Mouse (Mus musculus) lung, postnatal 25 days (tissue): Measurements from ENCODE around the gene Ahcyl1.

Experiments used
- DNase-seq: peaks from one replicate; pipeline ENCODE4 v3.0.0; 2022; ENCODE audit warnings: low spot score

The Ahcyl1 gene

GRCm38 (mm10) chr3:107703675-107704370 lies 7.5 kb upstream of the Ahcyl1 start:
- DNase-seq, result peak; percentile 26

DNA sequence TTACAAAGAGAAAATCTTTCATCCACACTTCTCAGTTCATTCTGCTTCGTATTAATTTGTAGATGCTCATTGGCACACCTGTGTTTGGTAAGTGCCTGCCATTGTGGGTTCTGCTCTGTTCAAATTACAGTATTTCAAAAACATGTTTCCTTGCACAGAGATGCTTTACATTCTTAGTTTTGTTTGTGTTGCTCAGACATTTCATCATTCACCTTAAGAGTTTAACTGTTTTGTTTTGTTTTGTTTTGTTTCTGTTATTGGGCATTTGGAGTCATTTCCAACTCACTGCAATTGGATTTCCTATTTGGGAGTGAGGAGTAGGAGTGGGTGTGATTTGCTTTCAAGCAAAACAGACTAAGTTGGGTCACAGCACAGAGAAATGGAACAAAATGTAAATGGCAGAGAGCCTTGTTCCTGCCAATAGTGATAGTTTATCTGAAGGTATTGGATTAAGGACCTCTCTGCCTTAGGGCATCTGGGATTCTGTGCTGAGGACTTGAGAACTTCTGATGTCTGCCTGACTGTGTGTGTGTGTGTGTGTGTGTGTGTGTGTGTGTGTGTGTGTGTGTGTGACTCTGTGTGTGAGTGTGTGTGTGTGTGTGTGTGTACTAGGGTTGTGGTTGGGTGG lies 5.5 kb upstream of the Ahcyl1 start:
- no peak for DNase-seq

- no peak for DNase-seq
Measured at GRCm38 (mm10) chr3:107700625-107701024, 4.3 kb upstream of the Ahcyl1 start.

DNA sequence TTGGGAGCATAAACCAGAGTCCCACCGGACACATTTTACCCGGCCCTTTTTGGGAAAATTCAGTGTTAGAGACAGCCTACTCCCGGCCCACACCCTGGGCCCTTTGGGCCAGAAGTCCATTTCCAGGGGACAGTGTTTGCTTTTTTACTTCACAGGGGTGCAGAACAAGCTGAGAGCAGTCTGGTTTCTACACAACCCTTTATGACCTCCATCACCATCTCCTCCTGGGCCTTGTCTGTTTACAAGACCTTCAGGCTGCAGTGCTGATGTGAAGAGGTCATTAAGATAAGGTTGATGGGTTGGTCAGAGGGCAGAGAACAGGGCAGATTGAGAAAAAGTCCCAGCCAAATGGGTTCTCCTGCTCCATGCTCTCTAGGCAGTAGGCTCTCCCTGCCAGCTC lies 550 bp upstream of the Ahcyl1 start:
- no peak for DNase-seq

DNA sequence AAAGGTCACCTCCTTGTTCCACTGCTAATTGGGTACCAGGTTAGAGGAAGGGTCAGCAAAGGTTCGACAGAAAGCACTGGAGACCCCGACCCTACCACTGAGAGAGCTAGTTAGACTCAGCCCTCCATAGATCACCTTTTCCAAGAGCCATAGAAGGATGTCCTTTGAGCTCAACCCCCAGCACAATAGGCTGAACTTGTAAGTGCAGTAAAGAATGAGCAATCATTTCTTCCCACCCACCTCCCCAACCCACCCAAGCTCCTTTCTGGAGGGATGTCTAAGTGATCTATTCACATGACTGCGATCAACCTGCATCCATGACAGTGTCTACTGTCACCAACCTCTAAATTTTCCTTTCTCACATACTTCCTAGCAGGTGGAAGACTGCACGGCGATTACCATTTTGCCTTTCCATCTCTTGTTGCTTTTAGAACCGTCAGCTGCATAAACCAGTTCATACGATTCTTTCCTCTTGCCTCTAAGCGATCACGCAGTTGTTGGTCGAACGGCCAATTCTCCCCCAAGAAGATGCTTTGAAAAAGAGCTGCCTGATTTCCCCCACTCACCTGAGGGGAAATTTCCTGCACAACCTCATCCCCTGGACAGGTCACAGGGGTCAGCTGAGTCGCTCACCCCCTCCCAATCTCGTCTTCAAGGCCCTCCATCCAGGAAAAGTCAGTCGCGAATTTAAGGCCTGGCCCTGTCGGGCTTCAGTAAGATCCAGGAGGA lies 977 bp downstream of the Ahcyl1 start:
- DNase-seq, result peak; percentile 7

DNA sequence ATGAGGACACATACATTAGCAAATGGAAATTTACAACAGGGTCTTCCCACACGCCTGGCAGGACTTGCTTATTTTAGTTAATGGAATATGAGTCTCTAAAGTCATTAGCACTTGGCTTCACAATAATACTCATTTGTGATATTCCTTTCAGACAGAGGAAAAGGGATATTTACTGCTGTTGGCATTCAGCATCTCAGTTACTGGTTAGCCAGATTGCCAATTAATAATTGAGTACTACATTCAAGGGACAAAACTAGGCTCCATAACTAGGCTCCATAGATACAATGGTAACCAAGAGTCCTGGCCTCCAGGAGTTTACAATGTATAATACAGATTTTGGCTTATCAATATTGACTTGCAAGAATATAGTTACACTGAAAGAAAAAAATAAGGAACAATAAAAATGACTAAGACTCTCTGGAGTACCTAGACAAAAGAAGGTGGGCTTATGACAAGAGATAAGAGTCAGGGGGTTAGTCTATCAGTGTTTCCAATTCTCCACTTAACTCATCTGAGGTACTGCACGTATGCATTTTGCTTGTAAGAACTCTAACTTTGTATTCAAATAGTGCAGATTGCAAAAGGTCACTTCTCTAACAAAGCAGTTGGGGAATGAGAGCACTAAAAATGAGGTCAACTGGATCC lies 2.0 kb downstream of the Ahcyl1 start:
- no peak for DNase-seq

GRCm38 (mm10) chr3:107690366-107690765 lies 6.0 kb downstream of the Ahcyl1 start:
- peak; percentile 7 for DNase-seq

DNA sequence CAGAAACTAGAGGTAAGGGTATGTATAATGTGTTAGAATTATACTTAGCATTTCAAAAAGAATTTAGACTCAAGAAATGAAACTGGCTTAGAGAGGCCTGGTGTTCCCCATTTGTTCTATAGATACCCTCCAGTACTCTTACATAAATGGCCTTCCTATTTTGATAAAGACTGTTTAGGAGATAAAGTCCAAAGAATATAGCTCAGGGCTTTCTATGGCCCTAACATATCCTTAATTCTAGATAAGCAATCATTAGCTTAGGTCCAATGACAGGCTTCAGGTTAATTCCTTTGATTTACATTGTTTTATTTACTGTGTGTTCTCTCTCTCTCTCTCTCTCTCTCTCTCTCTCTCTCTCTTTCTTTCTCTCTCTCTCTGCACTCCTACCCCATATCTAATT lies 7.1 kb downstream of the Ahcyl1 start:
- DNase-seq, result no peak

- DNase-seq, result no peak
Measured at GRCm38 (mm10) chr3:107688236-107688635, 8.1 kb downstream of the Ahcyl1 start.

DNA sequence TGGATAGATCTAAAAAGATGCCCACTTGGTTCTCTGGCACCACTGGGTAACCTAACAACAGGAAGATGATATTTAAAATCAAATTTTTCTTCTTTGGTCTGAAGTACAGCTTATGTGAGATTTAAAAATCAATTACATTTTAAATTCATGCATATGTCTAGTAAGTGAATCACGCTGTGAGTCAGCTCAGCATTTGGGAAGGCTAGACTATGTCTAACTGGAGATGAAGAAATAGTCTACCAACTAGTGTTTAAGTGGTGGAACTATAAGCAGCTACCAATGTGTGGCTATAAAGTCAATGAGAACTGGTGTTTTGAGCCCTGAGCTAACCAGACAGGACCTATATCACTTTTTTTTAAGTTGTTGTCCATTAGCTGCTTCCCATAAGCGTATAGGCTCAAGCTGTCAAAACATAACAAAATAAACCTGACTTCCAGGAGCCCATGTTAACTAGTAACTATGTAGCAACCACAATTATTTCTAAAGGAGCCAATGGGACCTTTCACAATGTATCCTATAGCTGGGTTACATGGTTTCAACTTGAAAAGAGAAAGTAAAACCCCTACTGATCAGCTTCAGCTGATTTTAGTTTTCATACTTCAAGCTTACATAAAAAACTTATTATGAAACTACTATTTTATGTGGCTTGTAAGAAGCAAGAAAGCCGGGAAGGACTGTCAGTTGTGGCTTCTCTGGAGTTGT lies 9.9 kb downstream of the Ahcyl1 start:
- no peak for DNase-seq

- DNase-seq, result no peak
Measured at GRCm38 (mm10) chr3:107685652-107686051, 10.7 kb downstream of the Ahcyl1 start.

DNA sequence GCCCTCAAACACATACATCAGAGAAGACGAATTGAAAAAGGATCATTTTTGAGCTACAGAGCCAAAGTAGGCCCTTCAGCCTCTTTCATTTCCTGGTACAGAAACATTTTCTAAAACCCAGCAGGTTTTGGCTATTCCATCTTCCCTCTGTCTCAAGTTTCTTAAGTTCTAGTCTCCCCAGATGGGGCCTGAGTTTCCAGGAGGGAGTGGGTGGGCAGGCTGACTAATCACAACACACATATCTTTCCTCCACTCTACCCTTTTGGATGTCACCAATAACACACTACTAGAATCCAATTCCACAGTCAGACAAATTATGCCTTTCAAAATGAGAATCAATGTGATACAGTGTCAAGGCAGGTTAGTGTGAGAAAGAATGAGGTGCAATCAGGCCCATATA lies 12.8 kb downstream of the Ahcyl1 start:
- DNase-seq, result no peak

GRCm38 (mm10) chr3:107680790-107681576 lies 15.4 kb downstream of the Ahcyl1 start:
- peak; percentile 31 for DNase-seq

GRCm38 (mm10) chr3:107671509-107671908 lies 24.9 kb downstream of the Ahcyl1 start:
- DNase-seq, result no peak

DNA sequence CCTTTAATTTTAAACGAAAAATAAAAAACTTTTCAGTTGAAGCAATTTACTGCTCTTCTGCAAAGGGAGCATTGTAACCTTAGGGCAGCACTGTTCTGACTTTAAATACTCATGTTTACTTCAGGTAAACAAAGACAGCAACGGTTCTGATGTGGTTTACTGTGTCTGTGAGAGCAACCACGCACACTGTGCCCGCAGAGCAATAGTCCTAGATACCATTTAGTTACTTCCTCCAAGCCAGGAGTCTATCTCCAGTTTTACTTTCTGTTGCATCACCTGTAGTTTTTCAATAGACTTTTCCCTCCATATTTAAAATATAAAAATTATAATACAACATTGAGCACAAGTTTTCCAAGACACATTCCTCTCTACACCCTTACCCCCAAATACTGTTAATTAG lies 25.9 kb downstream of the Ahcyl1 start:
- no peak for DNase-seq

GRCm38 (mm10) chr3:107668786-107669185 lies 27.6 kb downstream of the Ahcyl1 start:
- no peak for DNase-seq

GRCm38 (mm10) chr3:107667426-107667825 lies 28.9 kb downstream of the Ahcyl1 start:
- no peak for DNase-seq

DNA sequence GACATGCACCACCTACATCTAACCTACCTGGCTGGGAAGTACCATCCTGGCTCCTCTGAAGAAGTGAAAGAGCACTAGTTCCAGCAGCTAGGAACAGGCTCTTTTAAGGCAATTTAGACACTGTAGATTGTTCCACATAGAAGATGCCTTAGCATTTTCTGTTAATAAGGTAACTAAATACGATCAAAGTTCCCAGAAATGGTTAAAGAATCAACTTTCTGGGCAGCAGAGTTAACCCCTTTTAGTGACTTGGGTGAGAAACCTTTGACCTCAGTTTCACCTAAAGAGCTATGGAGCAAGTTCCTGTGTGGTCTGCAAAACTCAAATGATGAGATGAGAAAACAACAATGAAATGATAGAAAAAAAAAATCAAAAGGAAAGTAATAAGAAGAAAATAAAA lies 31.7 kb downstream of the Ahcyl1 start:
- DNase-seq, result no peak

GRCm38 (mm10) chr3:107659000-107659399 lies 37.4 kb downstream of the Ahcyl1 start:
- DNase-seq, result no peak

- no peak for DNase-seq
Measured at GRCm38 (mm10) chr3:107656888-107657287, 39.5 kb downstream of the Ahcyl1 start.

DNA sequence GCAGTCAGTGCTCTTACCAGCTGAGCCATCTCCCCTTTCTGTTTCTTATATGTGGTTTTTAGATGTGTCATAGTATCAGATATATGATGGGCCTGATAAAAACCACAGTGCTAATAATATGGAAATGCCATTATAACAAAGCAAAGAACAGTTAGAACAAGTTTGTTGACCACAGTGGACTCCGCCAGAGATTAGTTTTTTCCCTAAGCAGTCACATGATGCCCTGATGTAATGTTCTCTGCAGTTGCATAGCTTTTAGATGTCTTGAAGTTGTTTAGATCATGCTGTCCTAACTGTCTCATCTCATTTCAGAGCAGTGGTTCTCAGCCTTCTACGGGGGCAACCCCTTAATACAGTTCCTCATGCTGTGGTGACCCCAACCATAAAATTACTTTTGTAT lies 40.2 kb downstream of the Ahcyl1 start:
- DNase-seq, result no peak
